Mouse (Mus musculus) ES-E14 (cell line): ENCODE data around the gene Odf3l2.

Experiments used
- CHD2 ChIP-seq: IDR thresholded peaks from 2 replicates; pipeline ENCODE4 v1.6.1; 2014; ENCODE audit warnings: mild to moderate bottlenecking, low read depth, low read length, inconsistent platforms
- ZC3H11A ChIP-seq: IDR thresholded peaks from 2 replicates; pipeline ENCODE4 v1.6.1; 2012; ENCODE audit warnings: low read depth, mild to moderate bottlenecking, inconsistent platforms, low read length, borderline replicate concordance
- ZNF384 ChIP-seq: IDR thresholded peaks from 2 replicates; pipeline ENCODE4 v1.6.1; 2012; ENCODE audit warnings: low read depth, low read length, inconsistent platforms

- TF ChIP-seq CHD2 (no peak), ZC3H11A (no peak), ZNF384 (no peak)
Measured at GRCm38 (mm10) chr10:79594111-79594510, 51.4 kb downstream of the Odf3l2 start.
